Mouse (Mus musculus) brain, embryonic 14.5 days (tissue): ENCODE results near the gene Lhx3.

ENCODE experiments used
- CTCF ChIP-seq: fragments of 200-500 bp; IDR thresholded peaks from 2 replicates; pipeline ENCODE4 v1.5.1; 2012; ENCODE audit warnings: inconsistent platforms, mild to moderate bottlenecking, moderate library complexity, borderline replicate concordance; ENCODE audit not compliant: insufficient read depth, insufficient read length; ENCODE audit errors: extremely low read depth
- POLR2A ChIP-seq: fragments of 200-500 bp; IDR thresholded peaks from 2 replicates; pipeline ENCODE4 v1.6.1; 2012; ENCODE audit warnings: mild to moderate bottlenecking, inconsistent platforms, borderline replicate concordance; ENCODE audit not compliant: poor library complexity, insufficient read depth, insufficient read length, severe bottlenecking; ENCODE audit errors: extremely low read depth

GRCm38 (mm10) chr2:26201926-26202848 is 5.9 kb downstream of the Lhx3 start:
- TF ChIP-seq CTCF (no peak), POLR2A (no peak)
